Mouse (Mus musculus) heart, postnatal 25 days (tissue): ENCODE data around the gene Fam227a. TPM values are rescaled to one million over a fixed set of nuclear protein-coding genes. Genes with fewer than 3 reads are reported as not detected.

Experiments
- DNase-seq: peaks from one replicate; pipeline ENCODE4 v3.0.0; 2022; ENCODE audit warnings: low spot score
- intact Hi-C: fragments of 180-260 bp; cut with DNase I; formaldehyde crosslinking; loops from one replicate; pipeline ENCODE4 v1.15.1; 2025
- total RNA-seq, 2 experiments: library from RNA; stranded (reverse); gene quantifications; 2 replicates each; pipeline ENCODE4 v1.2.3; 2021

Gene Fam227a
- total RNA-seq, 2 experiments from 2014 or later, result 0.84 to 1.3 TPM

DNA sequence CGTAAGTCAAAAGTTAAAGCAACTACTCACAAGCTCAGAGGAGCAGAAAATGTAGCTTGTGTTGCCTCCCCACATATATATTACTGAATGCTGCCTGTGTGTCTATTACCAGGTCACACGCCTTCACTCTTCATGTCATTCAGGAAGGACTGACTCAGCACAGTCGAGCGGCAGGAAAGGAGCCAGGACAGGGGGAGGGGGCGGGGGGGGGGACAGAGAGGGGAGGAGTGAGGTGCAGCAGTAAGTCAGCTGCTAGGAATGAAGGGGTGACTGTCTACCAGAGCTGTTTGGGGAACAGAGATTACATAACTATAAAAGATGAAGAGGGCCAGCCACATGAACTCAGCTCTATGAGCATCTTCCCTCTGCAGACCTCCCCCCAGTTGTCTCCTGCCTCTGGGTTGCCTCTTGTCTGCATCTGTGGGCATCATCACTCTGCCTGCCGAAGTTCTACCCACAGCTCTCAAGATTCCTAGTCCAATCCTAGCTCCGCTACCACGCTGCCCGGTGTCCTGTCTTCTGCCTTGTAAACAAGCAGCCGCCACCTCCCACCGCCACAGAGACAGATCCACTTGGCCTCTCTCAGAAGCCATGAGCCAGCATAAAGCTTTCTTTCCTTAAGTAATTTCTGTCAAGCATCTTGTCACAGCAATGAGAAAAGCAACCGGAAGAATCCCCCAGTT is 17.5 kb downstream of the Fam227a start:
- intact Hi-C loops, result no loop called here
- DNase-seq, result no peak

GRCm38 (mm10) chr15:79630471-79630870 is 28.3 kb downstream of the Fam227a start:
- intact Hi-C loops, result no loop called here
- no peak for DNase-seq

GRCm38 (mm10) chr15:79619770-79620414 is 38.9 kb downstream of the Fam227a start:
- no peak for DNase-seq
- intact Hi-C loops, result no loop called here

DNA sequence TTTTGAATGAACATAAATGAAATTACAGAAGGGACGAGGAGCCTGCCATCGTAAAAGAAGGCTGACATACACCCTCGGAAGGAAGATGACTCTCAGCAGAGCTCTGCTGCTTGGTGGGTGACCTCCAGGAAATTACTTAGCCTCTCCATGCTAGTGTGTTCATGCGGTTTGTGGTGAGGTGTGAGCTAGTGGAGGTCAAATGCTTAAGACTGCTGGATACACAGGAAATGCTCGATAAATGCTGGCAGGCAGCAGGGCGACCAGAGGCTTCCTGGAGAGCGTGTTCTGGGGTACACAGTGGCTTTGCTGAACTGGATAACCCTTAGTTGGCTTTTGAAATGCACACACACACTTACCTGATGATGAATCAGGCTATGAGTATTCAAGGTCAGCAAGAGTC is 40.3 kb downstream of the Fam227a start:
- intact Hi-C loops, result no loop called here
- no peak for DNase-seq

DNA sequence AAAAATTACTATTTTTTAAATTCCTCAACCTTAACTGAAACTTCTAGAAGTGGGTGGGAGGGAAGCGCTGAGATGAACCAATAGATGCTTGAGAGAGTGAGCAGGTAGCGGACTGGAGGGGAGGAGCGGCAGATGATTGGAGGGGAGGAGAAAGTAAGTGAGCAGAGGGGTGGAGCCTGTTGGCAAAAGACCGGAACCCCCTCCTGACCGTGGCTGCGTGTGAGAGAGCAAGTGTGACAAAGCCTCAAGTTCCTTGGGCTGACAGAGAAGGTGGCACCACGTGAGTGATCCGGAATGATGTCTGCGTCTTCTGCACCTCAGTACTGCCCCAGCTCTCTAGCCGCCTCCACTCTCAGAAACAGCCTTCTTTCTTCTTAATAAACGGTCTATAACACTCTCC is 41.6 kb downstream of the Fam227a start:
- intact Hi-C loops, result no loop called here
- DNase-seq, result no peak

DNA sequence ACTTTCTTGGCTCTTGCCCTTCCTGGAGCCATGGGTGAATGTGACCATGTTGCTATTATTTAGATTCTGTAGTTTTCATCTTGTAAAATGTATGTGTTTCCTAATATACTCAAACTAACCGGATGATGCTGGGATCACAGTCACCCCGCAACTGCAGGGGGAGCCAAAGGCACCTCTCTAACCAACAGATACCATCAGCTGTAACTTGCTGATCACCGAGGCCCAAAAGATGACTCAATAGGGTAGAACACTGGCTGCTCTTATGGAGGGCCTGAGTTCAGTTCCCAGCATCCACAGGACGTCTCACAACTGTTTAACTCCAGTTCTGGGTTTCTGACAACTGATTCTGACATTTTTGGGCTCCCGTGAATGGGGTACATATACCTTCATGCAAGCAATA is 42.0 kb downstream of the Fam227a start:
- intact Hi-C loops, result no loop called here

GRCm38 (mm10) chr15:79615501-79615900 is 43.3 kb downstream of the Fam227a start:
- intact Hi-C loops, result no loop called here

More for the DNA sequence above, 42.0 kb downstream of the Fam227a start:
- DNase-seq, result no peak

GRCm38 (mm10) chr15:79609226-79609625 is 49.5 kb downstream of the Fam227a start:
- no peak for DNase-seq
- intact Hi-C loops, result loop anchor here (10.0 kb wide), 1 partner anchor 384 kb away; the partner anchor contains the start of genes Gm49486 and Pick1

More at GRCm38 (mm10) chr15:79615501-79615900, 43.3 kb downstream of the Fam227a start:
- DNase-seq, result no peak

- no peak for DNase-seq
- intact Hi-C loops, result loop anchor here (10.0 kb wide), 1 partner anchor 383 kb away; the partner anchor contains the start of genes Gm49486 and Pick1
Observed at GRCm38 (mm10) chr15:79608214-79608613, 50.5 kb downstream of the Fam227a start.

- DNase-seq, result no peak
- intact Hi-C loops, result loop anchor here (10.0 kb wide), 1 partner anchor 383 kb away; the partner anchor contains the start of genes Gm49486 and Pick1
Observed at GRCm38 (mm10) chr15:79607757-79608156, 51.0 kb downstream of the Fam227a start.

DNA sequence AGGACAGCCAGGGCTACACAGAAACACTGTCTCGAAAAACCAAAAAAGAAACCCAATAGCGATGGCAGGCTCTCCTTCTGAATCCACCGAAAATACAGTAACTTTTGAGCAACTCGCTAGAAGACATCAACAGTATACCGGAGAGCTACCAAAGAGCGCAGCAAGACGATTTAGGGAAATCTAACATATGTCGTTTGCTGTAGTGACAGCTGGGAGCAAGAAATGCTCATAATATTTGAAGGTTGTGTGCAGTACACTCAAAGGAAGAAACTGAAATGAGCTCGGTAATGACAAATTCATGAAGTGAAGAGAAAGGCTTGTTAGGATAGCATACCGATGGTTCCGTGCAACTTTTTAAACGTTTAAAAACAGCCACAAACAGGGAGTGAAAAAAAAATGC is 52.6 kb downstream of the Fam227a start:
- intact Hi-C loops, result loop anchor here (10.0 kb wide), 1 partner anchor 381 kb away; the partner anchor contains the start of genes Gm49486 and Pick1

DNA sequence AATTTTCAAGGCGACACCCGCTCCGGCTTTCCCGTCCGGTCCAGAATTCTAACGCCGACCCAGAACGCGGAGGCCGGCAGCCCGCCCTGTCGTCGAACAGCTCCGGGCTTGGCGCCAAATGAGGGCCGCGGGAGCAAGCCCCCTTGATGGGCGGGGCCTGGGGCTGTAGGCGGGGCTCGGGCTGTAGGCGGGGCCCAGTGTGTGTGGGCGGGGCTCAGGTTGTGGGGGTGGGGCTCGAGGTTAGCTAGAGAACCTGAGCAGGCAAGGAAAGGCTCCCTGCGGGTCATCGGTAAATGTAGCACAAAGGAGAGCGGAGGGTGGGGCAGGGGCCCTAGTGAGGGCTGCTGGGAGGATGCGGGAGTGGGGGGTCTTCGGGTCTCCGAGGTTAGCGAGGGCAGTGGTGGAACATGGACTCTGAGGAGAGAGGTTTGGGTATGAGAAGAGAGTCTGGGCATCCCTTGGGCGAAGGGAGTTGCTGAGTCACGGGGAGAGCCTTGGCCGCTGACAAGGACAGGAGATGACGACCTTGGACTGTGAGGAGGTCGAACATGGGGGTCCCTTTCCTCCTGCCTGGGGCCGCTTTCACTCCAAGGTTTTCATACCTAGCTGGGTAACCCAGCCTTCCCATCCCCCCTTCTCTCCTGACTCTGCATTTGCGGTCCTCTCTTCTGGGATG is 53.6 kb downstream of the Fam227a start, which contains the start of gene Dmc1:
TSS of gene Dmc1 (minus strand) at position 120 of the 676 bp plus-strand sequence.
- intact Hi-C loops, result loop anchor here (10.0 kb wide), 1 partner anchor 380 kb away; the partner anchor contains the start of genes Gm49486 and Pick1
- DNase-seq, result no peak

More for the DNA sequence above, 52.6 kb downstream of the Fam227a start:
- no peak for DNase-seq

DNA sequence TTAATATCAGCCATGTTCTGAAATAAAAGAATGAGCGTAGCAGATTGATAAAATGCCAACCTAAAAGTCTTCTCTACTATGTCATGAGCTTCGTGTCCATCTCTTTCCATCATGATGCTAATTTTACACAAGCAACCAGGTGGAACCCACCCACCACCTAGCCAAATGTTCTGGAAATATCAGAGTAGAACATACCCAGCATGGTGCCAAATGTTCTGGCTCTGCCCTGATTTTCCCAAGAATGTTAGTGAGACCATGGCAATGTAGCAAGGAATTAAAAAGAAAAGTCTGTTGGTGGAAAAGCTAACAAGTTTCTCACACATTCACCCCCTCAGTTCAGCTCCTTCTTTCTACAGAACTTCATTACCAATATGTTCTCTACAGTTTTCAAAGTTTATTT is 58.6 kb downstream of the Fam227a start:
- DNase-seq, result no peak
- intact Hi-C loops, result loop anchor here (10.0 kb wide), 1 partner anchor 375 kb away; the partner anchor contains the start of genes Gm49486 and Pick1

- intact Hi-C loops, result no loop called here
- no peak for DNase-seq
Observed at GRCm38 (mm10) chr15:79598715-79599114, 60.0 kb downstream of the Fam227a start.

GRCm38 (mm10) chr15:79581581-79581980 is 77.2 kb downstream of the Fam227a start:
- no peak for DNase-seq
- intact Hi-C loops, result no loop called here

GRCm38 (mm10) chr15:79577671-79578426 is 80.9 kb downstream of the Fam227a start:
- intact Hi-C loops, result no loop called here
- DNase-seq, result no peak

GRCm38 (mm10) chr15:79576947-79577346 is 81.8 kb downstream of the Fam227a start:
- intact Hi-C loops, result no loop called here
- no peak for DNase-seq

GRCm38 (mm10) chr15:79575543-79576222 is 83.1 kb downstream of the Fam227a start:
- no peak for DNase-seq
- intact Hi-C loops, result no loop called here

DNA sequence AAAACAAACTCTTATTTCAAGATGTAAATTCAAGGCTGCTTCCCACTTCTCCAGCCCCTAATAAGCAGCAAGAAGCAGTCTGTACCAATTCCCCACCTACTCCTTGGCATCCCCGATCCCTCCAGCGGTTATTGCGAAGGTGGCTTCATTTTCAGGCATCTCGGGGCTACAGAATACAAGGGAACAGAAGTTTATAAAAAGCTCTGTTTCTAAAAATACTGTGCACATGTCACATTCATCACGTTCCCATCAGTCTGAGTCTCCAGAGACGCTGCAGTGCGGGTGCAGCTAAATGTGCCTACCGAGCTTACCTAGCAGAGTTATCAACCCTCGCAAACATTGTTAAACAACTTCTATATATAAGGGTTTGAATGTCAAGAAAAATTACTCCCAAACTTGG is 96.3 kb downstream of the Fam227a start:
- no peak for DNase-seq
- intact Hi-C loops, result no loop called here
